Mouse (Mus musculus) CD4-positive, CD25-positive, alpha-beta regulatory T cell, adult 2 months (primary cell): ENCODE data around the gene Aff3.
A peak's percentile ranks its signal among the peaks of the same experiment; 100 is the strongest.

Experiments
- DNase-seq: peaks from one replicate; pipeline ENCODE4 v3.0.0-alpha.2; 2012; ENCODE audit warnings: low read depth, low spot score

Aff3 gene

DNA sequence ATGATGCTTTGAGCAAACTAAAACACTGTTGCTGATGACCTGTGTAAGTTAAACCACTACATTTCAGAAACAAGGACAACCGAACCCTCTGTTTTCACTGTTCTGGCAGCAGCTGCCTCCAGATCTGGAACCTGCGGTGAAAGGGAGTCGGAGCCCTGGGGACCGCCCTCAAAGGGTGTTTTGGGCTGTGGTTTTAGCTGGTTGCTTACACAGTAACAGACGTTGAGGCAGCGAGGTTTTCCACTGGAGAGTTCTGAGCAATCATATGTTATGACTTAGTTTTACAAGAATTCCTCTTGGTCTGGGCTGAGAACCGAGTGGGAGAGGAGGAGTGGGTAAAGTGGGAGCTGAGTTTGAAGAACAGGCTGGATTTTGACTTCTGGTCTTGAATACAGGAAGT, 7.1 kb downstream of the Aff3 start:
- peak; percentile 68 for DNase-seq

DNA sequence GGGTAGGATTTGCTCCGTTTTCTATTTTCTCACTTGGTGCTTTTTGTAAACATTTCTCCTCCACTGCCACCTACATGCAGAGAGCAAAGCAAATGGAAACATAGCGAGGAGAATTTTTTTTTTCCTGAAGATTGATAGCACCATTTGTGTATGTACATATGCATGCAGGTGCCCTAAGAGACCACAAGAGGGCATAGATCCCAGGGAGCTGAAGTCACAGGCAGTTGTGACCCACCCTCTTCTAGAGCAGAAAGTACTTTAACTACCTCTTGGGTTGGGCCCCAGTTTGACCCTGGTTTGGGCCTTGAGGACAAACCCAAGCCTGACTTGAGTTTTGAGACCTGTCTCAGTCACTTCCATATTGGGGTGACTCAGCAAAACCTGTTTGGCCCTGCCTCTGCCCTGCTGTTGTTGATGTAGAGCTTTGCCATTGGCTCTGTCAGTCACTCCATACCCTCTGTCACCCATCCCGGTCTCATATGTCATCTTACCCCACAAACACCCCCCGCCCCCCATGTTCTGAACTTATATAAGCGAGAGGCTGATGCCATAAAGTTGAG, 9.7 kb downstream of the Aff3 start:
- peak; percentile 31 for DNase-seq

DNA sequence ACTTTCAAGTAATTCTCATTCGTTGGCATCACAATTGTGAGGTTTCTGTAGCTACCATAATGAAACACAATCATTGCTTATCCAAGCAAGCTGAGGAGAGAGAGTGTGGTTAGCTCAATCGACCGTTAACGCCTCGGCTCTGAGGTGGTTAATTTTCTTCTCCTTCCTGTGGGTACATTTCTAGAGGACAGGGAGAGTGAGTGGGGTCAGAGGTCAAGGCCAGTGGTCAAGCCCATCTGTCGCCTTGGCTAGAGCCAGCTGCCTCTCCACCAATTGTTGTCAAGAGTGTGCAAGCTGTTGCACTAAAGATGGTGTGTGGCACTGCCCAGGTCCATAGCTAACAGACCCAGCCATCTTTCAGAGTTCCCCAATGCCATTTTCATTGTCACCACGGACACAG, 14.7 kb downstream of the Aff3 start:
- DNase-seq, result no peak

DNA sequence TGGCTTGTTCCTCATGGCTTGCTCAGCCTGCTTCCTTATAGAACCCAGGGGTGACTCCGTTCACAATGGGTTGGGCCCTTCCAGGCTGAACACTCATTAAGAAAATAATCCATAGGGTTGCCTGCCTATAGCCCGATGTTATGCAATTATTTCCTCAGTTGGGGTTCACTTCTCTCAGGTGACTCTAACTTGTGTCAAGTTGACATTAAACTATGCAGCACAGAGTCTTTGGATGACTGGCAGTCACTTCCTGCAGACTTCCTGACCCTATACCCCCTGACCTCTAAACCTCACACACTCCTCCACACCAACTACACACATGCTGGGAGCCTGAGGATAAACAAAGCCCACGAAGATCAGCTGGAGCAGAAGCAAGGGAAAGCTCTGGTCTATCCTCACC, 15.6 kb downstream of the Aff3 start:
- no peak for DNase-seq

DNA sequence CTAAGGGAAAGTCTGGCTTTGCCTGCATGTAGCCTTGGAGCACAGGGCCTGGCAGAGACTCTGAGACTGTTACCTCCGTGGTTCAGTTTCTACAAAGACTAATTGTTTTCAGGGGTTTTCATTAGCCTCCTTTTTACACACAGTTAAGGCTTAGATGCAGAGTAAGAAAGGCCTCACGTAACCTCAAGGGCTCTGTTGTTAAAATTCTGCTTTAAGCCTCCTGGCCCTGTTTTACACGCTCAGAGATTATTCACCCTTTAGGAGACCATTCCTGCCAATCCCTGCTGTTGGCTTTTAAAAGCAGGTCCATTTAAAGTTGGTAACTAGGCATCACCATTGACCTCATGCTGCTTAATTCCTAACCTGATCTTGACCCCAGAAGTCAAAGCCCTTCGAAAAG, 22.5 kb downstream of the Aff3 start:
- no peak for DNase-seq

DNA sequence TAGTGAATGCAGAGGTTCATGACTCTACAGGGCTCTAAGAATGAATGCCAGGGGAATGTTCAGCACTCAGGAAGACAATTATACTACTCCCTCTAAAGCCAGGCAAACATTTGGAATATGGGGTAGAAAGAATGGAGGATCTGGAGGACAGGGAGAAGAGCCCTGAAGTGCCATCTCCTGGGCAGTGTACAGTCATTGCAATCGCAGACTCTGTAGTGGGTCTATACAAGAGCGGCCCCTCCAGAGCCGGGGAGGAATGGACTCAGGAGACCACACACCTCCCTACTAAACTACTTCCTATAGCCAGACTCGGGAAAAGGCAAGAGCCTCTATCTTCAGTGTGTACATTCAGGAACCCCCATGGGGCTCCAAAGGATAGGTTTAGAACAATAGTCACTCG, 25.1 kb downstream of the Aff3 start:
- no peak for DNase-seq

DNA sequence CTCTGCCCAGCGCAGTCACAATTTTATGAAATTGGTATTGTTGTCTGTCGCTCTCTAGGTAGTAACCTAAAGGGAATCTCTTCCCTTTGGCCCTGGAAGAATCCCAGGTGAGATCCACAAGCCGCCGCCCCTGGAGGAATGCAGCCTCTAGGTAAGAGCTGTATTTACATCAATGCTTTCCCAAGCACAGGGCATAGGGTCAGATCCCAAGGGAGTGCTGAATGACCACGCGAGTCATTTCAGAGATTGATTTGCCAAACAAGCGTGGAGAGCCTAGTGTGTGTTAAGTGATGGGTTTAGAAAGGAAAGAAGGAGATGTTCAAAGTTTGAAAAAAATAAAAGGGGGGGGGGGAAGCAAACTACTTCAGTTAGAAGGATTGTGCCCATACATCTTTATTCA, 29.2 kb downstream of the Aff3 start:
- no peak for DNase-seq

DNA sequence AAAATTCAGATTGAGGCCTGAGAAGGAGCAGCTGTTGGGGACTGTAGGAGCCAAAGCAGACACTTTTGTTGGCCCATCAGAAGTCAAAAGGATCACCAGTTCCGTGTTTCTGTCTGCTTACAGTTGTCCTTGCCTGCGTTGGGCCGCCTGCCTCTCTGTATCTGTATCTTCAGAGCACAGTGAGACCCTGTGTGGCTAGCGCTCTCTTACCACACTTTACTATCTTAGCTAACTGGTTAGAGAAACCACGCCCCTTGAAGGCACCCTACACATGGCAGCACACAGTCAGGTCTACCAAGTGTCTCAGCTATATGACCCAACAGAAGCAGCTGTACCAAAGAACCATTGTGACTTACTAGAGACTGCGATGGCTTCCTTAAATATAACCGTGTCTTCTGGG, 30.7 kb downstream of the Aff3 start:
- no peak for DNase-seq

DNA sequence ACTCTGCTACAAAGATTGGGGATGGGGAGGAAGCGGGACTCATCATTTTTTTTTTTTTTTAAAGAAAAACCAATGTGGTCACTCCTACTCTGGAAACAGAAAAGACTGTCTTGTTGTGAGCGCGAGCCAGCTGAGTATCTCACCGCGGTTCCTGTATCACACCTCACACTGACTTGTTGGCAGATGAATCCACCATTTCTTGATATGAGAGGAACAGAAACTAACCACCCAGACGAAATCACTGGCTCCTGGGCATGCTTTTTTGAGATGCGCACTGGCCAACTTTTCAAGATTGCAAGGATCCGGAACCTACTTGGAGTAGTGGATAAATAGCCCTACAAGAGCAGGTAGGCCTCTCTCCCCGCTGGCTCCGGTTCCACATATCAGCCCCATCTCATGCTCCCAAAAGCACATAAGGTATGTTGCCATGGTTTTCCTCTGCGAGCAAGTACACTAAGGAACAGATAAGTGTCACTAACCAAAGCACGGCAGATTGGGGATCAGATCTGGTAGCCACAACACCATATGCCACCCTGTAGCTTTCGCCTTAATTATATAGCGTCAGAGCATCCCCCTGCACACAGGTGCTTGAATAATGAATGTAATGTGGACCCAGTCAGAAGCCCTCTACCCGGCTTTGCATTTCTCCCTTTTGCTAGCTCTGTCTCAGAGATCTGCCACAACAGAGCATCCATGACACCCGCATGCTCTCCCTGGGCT, 32.1 kb downstream of the Aff3 start:
- no peak for DNase-seq

DNA sequence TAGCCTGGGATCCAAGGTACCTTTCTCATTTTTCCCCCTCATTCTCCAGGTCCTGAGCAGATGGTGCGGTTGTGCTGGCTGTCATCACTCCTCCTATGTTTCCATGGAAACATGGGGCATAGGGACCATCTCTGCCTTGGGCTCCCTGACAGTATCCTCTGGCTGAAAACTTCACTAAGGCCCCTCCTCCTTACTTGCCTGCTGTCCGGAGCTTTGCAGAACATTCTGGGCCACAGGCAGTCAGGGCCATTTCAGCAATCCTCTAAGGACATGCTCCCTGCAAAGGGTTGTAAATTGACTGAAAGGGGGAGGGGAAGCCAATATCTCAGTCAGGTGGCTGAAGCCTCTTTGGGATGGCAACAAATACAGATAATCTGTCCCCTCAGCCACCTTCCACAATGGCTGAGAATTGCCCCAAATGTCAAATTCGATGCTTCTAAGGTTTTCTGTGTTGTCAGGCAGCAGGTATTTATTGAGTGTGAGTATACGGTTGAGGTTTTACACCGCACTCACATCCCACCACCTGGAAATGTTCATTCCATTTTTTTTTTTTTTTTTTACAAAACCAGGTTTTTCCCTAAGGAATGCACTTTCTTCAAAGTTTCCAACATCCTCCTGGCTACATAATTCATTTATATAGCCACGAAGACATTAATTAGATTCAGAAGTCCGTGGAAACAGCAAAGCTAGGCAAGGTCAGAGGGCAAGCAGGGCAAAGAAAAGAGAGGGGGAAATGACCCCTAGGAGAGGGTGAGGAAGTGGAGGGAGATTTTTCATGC, 33.1 kb downstream of the Aff3 start:
- DNase-seq, result no peak

DNA sequence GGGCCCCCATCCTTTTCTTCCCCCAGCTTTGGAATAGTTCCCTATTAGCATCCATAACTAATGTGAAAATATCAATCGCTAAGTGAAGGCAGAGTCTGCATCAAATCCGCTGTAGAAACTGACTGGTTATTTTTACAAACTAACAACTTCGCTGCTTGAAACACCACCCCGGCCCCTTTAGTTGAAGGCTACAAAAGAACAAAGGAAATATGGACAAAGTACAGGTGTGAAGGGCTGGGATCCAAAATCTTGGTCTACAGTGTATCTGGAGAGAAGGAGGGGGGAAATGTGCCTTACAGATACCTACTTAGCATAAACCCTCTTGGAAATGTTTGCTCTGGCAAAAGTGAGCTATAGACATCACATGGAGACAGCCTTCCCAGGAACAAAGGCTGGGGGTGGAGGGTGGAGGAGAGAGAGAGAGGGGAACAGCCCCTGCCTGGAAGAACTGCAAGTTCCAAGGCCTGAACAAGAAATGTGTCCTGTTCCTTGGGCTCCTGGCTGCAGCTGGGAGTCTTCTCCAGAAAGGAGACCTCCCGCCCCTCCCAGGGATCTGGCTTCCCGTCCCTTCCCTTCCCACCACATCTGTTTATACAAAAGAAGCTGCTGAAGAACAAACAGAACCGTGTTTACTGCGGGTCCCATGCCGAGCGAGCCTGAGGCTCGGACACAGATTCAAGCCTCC, 35.7 kb downstream of the Aff3 start:
- no peak for DNase-seq

DNA sequence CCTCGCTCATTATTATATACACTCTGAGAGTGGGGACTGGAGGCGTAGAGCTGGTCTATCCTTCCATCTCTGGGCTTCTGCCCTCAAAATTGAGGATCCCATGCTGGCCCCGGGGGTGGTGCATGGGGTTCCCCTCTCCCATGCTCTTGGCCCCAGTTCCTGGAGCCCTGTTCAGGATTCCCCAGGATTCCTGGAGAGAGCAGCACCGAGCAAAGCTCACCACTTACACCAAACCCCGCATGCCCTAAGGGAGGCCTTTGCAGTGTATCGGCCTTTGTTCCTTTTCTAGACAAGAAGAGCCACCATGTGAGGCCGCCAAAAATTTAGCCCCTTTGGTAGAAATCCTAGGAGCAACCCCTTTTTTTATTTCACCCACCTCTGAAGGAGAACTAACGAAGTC, 36.3 kb downstream of the Aff3 start:
- no peak for DNase-seq

DNA sequence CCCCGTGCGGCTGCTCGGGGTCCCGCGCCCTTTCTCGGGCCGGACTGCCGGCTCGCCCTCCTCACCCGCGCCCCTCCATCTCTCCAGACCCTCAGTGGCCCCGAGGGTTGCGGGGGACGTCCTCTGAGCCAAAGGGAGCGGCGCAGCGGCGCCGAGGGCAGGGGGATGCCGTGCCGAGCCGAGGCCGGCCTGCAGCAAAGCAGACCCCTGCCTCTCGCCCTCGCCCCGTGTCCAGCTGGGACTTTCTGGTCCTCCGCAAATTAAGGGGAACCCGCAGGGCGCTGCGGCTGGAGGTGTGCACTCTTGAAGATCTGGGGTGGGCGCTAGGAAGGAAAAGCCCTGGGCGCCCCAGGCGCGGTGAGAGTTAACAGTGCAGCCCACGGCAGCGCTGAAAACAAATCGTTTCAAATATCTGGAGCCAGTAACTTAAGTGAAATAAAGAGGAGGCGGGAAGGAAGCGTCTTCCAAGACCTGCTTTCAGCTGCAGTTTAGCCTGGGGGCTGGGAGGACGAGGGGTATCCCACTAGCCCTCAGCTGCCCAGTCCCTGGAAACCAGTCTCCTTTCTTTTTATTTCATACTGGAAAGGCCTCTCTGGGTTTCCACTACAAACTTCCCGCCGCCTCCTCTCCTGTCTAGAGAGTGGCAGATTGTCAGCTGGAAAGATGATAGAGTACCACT, 36.9 kb downstream of the Aff3 start:
- no peak for DNase-seq

DNA sequence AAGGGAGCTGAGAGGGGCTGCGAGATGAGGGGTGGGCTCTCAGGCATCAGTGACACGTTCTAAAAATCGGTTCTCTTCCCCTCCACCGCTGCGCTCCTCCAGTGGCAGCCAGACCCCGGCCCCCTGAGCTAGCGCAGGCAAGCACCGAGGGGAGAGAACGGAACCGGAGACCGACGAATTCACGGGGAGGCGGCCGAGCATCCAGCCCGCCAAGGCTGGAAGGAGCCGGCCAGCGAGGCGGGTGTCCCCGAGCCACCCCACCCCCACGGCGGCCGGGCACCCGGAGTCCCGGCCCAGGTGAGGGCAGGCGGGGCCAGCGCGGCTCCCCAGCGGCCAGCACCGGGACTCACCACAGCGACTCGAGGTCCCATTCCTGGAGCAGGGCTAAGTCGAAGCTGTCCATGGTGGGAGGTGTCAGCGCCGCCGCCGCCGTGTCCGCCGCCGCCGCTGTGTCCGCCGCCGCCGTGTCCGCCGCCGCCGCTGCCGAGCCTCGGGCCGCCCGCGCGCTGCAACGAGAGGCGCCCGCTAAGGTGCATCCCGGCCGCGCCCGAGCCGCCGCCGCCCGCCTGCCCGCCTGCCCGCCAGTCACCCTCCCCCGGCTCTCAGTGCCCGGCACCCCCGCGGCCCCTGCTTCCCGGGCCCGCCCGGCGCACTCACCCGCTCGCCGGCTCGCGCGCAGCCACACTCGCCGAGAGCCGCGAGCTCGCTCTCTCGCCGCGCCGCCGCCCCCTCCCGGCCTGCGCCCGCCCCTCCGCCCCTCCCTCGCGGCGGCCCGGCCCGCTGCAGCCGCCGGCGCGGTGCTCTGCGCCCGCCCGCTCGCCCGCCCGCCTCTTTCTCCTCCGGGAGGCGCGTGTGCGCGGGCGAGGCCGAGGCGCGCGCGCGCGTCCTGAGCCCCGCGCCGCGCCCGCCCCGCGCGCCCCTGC, 37.8 kb downstream of the Aff3 start:
- peak; percentile 67 for DNase-seq

DNA sequence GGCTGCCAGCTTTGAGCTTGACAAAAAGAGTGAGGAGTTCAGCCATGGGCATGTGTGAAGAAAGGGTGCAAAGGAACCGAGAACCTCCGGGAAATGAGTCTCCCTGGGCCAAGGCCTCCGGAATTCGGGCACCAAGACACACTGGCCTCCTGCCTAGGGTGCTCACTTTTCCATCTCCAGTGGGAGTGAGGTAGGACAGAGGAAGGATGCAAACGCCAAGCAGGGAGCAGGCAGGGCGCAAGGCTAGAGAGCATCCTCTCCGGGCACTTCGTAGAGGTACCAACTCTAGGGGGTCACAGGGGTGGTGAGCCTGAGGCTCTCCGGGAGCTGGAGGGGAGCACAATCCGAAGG, 38.4 kb downstream of the Aff3 start:
- no peak for DNase-seq

DNA sequence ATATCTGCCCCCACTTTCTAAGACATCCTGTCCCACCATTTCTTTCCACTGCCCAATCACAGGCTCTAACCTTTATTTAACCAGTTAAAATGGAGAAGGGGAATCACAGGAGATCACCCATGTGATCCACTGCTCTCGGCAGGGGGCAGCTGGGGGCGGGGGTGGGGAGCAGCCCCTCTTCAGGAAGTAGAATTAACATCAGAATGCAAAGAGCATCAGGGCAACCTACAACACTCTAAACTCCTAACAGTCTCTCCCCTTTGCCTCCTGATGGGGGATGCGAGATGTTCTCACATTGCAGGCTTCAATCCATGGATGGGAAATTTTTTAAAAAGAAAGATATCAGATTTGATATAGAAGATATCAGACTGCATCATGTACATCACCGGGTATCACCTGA, 42.9 kb downstream of the Aff3 start:
- DNase-seq, result no peak

DNA sequence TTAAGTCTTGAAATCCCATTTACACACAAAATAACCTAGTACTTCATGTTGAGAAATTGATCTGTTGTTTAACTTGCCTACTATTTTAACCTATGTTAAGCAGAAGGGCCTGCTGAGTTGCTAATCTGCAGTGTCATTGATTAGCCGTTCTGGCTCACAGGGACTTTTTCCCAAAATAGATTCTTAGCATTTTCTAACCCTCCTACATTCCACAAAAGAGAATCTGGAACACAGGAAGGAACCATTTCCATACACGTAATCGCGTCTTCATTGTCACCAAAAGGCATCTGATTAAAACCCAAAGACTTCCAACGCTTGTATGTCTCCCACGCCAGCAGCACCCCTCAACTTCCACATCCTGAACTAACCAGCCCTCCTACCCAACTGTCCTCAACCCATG, 44.4 kb downstream of the Aff3 start:
- no peak for DNase-seq

DNA sequence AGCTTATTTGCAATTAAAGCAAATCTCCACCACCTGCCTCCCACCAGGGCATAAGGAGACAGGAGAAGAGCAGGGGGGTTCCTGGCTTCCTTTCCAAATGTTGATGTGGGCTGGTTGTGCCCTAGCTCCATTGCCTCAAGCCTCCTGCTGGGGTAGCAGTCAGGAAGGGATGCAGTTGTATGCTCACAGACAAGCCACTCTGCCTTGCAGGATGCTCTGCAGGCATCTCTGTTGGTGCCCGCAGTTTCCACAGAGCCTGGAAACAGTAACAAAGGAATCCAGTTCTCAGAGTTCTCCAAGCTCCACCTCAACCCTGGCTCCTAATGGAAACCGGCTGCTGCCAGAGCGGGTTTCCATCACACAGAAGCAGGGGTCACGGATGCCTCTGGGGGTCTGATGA, 58.0 kb downstream of the Aff3 start:
- DNase-seq, result no peak

DNA sequence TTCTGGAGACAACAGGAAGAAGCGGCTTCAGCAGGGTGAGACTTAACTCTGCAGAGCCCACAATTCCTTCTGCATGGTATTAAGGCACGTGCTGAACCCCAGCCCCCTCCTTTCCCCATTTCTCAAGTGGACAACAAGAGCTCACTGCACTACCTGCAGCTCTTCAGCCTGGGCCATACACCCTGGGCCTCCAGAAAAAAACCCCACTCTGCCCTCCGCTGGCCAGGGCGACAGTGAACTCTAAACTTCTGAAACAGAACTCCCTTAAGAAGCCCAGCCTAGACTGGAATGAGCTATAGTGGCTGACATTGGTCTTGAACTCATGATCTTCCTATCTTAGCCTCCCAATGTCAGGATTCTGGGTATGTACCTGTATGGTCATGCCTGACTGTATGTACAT, 59.3 kb downstream of the Aff3 start:
- no peak for DNase-seq

DNA sequence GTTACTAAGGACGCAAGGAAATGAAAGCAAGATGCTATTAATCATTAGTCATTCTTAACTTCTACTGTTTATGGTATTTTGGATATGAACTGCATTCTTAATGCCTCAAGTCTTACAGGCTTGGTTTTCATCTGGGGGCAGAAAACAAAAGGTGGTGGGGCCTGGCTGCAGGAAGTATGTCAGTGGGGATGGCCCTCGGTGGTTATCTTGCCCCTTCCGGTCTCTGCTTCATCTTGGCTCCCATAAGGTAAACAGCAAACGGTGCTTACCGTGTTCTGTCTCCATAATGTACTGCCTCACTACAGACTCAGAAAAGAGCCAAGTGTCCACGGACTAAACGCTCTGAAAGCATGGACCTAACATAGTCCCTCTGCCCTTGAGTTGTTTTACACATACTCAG, 60.1 kb downstream of the Aff3 start:
- no peak for DNase-seq
